Mouse (Mus musculus): ENCODE measurements at regions not wholly inside any gene's neighbourhood (a gene's known extent, or its start where the extent isn't known, plus 50 kb on each side); places are given as distances from the start of the nearest gene placed in this dataset.

DNA sequence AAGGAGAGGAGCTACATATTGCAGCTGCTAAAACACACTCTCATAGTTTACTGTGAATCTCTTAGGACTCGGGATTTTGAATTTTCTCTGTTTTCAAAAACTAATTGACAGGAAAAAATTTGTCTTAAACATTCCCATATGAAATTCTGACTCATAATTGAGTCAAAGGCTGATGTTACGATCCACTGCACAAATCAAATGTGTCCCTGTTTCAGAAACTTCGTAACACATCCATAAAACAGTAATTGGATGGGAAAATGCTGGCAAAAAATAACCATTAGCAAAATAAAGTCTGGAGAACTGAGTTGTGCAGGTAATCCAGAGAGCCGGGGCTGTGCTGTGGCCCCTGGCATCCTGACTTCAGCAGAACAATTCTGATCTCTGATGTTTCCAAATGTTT, 79.1 kb upstream of the 1700024P04Rik start:
- no peak for TF ChIP-seq CTCF (IDR thresholded peaks at IDR 0.05; ENCODE audit: low read depth, low read length)
- no peak for TF ChIP-seq TAL1 (conservative IDR thresholded peaks at IDR 0.05; ENCODE audit: low read depth, low read length)
- no peak for TF ChIP-seq GATA1 (IDR thresholded peaks at IDR 0.05; ENCODE audit: borderline replicate concordance, low read length)
- no peak for TF ChIP-seq POLR2AphosphoS5 (IDR thresholded peaks at IDR 0.05; ENCODE audit: insufficient replicate concordance, low read depth, low read length)
- TF ChIP-seq GATA2 (IDR thresholded peaks at IDR 0.05; ENCODE audit: borderline replicate concordance, low read depth, low read length): no peak

Measured in G1E (cell line).